Mouse (Mus musculus): ENCODE results near the gene Plpp7.
A peak's percentile ranks its signal among the peaks of the same experiment; 100 is the strongest.

The Plpp7 gene

DNA sequence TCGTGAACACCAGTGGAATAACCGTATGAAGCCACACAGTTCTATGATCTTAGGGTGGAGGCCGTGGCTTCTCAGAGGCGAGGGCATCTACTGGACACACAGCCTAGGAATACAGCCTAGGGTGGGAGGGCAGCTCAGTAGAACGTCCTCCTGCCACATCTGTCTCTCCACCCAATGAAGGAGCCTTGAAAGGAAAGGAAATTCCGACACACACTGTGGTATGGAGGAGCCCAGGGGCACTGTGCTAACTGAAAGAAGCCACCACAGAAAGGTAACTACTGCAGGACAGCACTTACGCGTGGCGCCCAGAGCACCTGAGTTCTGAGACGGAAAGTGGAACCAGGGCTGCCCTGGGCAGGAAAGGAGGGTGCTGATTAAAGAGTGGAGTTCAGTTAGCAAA lies 24.6 kb upstream of the Plpp7 start:
- no peak for DNase-seq

DNA sequence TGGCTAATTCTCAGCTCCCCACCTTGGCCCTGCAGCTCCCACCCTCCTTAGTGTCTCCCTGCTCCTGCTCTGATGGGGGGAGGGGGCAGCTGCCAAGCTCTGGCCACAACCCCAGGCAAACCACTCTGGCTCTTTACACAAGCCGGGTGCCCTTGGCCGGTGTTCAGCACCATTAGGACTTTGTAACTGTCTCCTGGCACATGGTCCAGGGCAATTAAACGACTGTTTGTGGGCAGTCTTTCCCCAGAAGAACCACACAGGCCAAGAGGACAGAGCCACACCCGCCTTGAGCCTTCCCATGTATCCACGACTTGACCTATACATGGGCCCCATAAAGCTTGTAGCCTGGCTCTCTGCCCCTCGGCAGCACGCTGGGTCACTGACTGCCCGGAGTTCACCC lies 20.9 kb upstream of the Plpp7 start:
- DNase-seq: no peak

DNA sequence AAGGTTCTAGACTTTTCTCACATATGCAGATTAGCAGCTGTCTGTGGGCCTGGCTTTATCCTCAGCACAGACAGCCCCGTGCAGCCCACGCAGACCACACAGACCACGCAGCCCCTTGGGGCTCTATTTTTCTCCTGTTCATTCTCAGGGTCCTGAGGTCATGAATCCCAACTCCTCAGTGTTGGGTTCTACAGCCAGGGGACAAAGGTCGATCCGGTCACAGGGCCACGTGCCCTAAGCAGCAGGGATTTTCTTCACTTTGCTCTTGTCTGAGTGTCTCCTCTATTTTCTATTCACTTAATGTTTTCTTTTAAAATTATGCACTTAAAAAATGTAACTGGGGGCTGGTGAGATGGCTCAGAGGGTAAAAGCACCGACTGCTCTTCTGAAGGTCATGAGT lies 20.0 kb upstream of the Plpp7 start:
- no peak for DNase-seq

DNA sequence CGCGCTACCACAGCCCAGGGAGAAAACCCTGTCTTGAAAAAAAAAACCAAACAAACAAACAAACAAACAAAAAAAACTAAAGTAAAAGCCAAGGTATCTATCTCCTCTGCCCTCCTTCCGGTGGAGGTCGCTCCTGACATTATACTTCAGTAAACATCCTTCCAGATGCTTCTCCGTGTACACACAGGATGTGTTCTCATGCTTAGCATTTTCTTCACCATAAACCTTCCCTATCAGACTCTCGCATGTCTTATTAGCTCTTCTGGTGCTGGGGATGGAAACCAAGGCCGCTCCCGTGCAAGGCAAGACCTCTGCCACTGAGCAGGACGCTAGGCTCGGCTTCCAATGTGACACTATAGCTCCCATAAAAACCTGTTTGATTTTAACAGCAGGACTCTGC lies 17.6 kb upstream of the Plpp7 start:
- DNase-seq: no peak

DNA sequence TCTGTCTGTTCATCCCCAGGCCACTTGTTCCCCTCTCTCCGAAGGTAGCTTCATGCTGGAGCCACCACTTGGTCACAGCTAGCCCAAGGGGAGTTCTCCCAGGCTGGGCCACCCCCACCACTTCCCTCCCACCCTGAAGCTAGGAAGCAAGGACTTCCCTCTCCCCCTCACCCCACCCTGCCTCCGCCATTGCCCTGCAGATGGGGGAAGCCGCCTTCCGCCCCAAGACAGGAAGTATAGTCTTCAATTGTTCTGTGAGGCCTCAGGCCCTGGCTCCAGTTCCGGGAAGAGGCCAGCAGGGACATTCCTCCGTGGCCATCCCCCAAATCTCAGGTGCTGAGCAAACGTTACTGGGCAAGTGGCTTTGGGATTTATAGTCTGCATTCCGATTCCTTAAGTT lies 16.8 kb upstream of the Plpp7 start:
- DNase-seq: peak; percentile 72

DNA sequence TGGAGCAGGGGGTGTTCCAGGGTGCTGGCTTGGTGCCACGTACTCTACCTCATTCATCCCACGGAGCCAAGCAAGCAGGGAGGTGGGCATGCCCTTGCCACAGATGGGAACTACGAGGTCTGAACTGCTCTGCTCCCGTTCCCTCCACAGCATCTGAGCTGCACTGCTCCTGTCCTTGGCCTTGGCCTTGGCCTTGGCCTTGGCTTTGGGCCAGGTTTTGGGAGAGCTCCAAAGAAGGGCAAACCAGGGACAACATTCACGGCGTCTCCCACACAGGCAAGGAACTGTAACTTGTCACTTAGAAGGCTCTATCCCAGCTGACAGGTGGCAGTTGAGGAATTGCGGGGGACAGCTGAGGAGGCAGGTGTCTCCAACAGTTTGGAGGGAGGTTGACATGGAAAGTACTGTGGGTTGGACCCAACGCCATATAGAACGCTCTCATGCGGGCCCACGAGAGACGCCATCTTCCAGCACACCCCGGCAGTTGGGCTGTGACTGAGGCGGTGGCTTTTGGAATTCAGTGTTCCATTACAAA lies 16.1 kb upstream of the Plpp7 start:
- no peak for DNase-seq

DNA sequence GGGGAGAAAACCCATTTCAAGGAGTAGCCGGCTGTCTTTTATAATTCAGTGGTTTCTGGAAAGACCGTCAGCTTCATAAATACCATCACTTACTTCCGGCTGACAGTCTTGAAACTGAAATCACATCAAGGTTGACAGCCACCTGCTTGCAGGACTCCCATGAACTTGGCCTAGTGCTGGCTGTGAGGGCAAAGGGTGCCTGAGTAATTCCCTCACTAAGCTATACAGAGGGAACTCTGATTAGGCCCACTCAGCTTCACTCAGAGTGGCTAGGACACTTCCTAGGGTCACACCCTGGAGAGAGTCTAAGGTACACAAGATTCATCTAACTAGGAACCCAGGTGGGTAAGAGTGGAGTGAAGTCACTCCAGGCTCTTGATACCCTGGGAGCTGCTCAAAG lies 14.6 kb upstream of the Plpp7 start:
- DNase-seq: no peak

DNA sequence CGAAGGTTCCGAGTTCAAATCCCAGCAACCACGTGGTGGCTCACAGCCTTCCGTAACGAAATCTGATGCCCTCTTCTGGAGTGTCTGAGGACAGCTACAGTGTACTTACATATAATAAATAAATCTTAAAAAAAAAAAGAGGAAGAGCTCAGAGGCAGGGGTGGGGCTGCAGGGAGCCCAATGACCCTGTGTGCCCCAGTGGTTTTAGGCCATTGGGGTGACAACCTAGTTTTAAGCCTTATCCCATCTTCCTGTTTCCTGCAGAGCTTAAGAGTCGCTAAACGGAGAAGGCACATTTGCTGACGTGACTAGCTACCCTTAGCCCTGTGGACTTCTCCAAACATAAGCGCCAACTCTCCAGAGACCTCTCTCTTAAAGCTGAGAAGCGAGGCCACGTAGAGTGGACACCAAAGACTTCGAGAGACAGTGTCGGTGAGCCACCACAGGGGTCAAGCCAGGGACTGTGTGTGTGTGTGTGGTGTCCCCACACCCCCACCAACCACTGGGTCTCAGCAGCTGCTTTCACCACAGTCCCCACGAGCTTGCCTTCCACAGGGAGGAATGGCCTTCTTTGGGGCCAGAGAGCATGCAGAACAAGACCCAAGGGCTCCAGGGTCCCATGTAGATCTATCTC lies 13.9 kb upstream of the Plpp7 start:
- DNase-seq: peak; percentile 42

DNA sequence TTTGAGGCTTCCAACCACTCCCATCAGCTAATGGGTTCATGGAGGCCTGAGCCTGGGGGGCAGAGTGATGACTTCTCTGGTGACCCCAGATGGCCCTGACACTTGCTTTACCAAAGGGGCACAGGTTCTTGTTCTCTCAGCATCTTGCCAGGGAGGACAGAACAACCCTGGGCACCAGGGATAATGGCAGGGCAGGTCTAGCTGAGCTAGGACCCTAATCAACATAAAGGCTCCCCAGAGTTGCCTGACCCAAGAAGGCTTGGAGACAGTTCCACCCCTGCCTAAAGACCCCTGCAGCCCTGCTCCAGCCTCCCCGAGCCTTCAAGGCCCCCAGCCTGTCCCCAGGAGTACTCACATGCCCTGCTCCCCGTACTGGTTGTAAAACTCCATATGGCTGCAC lies 13.1 kb upstream of the Plpp7 start:
- DNase-seq: no peak

DNA sequence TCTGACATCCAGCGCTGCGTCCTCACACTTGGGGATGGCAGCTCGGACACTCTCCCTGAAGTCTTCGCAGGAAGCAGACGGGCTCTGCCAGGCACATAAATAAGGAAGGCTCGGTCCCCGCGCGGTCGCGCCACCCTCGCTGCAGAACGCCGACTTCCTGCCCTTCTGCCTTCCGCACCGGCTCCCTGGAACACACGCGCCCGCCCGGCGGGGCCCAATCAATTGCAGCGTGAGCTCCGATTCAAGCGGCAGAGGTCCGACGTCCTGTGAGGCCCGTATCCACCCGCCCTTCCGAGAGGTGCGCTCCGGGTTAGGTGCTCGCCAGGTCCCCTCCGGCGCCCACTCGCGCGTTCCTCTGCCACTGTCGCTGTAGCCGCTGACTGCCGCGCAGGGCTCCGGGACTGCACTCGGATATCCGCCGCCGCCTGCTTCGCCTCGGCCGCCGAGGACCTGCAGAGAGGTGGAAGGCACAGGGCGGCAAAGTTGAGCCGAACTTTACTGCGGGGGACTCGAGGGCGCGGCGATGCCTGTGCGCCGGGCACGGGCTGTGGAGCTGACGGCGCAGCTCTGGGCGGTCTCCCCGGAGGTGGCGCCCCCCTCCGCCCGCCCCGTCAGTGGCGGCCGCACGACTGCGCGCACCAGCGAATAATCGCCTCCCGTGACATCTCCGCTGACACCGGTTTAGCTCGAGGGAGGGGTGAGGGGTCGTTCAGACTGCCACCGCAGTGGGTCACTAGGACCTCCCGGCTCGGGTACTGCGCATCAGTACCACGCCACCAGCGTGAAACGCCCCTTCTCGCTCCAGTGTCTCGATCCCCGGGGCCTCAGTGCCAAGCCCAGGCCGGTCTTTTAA lies 11.9 kb upstream of the Plpp7 start:
- peak; percentile 71 for DNase-seq

DNA sequence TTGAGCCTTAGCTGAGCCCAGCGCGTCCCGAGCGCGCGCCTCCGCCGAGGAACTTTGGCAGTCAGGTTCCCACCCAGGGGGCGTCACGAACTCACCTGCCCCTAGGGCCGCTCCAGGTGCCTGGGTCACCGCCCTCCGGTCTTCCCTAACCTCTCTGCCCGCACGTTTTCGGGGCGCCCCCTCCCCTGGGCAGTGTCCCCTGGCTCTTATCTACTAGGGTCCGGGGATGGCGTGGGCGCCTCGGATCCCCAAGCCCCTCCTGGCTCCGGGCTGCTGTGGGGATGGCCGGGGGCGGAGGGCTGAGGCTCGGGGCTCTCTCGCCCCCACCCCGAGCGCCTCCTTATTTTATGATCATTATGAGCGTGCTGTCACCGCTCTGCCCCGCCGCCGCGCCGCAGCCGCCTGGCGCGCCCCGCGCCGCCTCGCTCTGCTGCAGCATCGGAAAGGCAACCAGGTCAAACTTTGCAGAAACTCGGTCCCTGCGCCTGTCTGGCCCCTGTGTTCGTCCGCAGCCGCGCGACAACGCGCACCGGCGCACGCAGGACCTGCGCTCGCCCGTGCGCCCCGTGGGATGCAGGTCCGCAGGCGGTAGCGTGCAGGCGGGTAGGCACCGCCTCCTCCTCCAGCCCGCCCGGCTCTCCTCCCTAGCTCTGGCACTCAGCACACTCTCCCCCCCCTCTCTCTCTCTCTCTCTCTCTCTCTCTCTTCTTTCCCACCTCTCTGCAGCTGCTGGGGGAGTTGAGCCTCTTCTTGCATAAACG lies 11.0 kb upstream of the Plpp7 start, which contains the start of gene Fam78a:
Fam78a (minus strand) TSS at position 747 of the 761 bp plus-strand sequence.
- DNase-seq: peak; percentile 23

DNA sequence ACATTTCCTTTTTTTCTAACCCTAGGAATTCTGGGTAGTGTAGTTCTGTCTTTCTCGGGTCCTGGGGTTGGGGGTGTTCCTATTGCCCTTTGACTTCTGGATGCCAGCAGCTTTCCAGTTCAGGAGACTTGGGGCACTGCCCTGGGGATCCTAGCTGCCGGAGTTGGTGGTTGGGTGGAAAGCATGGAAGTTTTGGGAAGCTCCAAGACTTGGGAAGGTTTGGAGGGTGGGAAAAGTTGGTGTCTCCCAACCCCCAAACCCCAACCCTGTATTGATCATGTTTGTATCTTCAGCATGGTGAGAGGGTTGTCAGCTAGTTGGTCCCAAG lies 10.5 kb upstream of the Plpp7 start:
- DNase-seq: no peak

DNA sequence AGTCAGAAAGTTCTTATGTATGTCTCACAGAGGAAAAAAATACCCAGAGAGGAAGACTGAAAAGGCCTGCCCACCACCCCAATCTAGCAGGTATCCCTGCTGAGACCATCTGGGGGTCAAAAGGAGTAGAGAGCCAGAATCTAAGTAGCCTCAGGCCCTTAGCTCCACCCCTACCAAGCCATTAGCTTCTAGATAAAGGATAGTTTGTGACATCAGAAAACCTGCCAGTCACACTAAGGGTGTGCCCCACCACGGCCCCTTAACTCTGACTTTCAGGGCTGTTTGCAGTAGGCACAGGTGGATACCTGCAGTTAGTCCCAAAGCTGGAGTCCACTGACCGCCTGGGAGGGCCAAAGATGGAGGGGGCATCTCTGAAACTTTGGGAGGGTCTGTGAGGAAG lies 10.1 kb upstream of the Plpp7 start:
- DNase-seq: no peak

DNA sequence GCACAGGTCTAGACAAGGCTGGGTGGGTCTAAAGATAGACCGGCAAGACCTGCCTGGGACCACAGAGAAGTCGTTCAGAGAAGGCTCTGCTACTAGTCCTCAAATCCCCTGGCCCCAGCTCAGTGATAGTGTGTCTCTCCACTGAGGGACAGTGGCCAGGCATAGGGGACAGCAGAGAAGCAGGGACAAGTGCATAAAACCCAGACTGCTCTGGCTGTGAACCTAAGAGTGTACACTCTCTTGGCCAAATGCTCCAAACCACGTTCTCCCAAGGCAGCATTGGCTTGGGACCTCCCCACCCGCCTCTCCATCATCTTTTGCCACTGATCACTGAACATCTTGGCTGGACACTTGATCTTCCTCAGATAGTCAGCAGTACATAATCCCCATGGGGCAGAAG lies 7.7 kb upstream of the Plpp7 start:
- no peak for DNase-seq

DNA sequence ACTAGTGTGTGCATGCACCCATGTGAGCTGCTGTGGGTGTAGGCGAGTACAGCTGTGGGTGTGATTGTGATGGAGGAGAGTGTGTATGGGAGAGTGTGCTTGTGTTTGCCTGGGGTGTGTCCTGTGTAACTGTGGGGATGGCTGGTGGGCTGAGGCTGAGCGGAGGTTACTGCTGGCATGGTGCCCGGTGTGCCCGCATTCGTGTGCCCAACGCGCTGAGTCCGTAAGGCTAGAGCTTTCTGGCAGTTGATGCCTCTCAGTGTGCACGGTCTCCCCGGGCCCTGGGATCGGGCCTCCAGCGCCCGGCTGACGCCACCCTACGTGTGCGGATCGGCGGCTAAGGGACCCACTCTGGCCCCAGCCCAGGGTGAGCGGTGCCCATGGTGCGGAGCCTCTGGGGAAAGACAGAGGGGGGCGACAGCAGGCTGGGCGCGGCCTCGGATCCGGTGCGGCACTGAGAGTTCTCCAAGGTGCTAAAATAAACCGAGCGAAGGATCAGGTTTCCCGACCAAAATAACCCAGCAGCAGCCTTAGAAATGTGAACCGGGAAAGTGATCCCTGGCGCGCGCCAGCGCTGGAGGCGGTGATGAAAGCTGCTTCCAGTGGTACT lies 6.9 kb upstream of the Plpp7 start:
- DNase-seq: peak; percentile 25

DNA sequence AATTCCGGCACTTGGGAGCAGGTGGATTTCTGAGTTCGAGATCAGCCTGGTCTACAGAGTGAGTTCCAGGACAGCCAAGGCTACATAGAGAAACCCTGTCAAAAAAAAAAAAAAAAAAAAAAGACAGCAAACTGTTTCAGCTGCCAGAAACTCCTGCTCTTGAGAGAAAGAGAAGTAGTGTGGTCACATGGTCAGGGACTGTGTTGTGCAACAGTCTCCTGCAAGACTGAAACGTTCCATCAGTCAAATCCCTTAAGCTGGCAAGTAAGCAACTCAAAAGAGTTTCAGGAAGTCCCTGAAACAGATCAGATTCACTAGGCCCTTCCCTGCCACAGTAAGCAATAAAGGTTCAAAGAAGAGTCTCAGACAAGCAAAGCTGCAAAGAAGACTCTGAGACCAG lies 5.7 kb upstream of the Plpp7 start:
- DNase-seq: peak; percentile 69

DNA sequence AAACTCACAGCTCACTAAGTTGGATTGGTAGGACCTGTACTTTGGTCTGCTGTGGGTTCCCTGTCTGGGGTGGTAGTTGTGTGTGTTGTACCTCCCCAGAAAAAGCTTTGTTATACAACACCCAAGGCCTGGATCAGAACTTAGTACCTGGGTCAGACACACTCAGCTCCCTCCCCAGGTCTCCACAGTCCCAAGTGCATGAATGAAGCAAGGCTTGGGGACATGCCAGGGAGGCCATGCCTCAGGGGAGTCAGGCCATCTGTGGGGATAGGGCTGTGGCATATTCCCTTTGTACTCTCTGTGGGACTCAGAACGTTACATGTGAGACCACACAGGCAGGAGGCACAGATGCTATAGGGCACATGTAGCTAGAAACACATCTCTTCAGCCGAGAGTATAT lies 5.2 kb upstream of the Plpp7 start:
- no peak for DNase-seq

DNA sequence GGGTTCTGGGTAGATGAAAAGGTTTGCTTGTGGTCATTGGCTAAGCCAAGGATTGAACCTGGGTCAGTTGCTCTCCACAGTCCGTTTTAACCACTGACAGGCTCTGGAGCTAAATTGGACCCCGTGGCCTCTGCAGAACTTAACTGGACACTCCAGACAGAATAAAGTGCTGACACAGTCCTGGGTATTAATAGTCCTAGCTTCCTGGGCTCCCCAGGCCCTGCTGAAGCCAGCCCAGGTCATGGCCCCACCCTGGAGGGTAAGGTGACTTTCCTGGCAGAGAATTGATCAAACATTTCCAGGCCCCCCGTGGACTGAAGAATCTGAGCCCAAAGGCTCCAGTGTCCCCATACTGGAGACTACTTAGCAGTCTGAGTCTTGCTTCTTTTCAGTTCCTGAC lies 3.4 kb upstream of the Plpp7 start:
- no peak for DNase-seq

DNA sequence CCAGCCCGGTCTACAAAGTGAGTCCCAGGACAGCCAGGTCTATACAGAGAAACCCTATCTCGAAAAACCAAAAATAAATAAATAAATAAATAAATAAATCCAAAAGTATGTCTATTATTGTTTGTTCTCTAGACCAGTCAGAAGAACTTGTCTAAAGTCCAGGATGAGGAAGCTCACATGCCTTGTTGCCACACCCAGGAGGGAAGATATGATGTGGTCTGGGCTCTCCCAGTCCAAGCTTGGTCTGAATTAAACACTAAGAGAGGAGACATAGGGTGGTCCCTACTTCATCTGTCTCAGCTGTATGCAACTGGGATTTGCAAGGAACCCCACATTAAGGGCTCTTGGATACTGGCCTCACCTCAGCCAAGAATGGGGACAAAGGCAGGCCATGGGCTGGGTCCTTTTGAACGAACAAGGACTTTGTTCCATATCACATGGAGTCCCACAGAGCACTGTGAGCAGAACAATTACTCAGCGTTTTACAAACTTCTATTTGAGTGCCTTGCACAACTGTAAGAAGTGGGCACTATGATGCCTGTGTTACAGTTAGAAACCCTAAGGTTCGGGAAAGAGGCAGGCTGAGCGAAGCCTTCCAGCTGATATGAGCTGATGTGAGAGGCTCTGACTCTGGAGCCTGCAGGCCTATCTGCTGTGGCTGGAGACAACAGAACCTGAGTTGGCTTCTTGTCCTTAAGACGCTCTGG lies 1.2 kb upstream of the Plpp7 start:
- no peak for DNase-seq

DNA sequence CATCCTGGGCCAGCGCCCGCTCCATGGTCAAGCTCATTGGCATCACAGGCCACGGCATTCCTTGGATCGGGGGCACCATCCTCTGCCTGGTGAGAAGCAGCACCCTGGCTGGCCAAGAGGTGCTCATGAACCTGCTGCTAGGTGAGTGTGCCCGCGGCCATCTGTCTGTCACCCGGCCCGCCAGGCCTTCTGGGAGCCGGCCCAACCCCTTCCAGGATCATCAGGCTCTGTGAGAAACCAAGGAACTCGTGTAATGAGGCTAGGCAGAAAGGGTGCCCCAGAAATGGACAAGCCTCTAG lies 743 bp downstream of the Plpp7 start:
- DNase-seq: no peak

DNA sequence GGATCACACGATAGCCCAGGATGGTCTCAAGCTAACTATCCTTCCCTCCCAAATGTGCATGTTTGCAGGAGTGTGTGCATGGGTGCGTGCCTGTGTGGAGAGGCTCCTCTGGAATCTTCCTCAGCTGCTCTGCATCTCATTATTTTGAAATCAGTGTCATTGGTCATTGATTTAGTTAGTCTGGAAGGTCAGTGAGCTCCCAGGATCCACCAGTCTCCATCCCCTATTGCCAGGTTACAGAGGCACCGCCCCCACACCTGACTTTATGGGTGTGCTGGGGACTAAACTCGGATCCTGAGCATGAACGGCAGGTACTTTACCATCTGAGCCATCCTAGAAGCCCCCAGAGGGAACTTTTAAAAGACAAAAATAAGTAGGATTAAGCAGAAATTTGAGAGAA lies 7.6 kb downstream of the Plpp7 start:
- no peak for DNase-seq

DNA sequence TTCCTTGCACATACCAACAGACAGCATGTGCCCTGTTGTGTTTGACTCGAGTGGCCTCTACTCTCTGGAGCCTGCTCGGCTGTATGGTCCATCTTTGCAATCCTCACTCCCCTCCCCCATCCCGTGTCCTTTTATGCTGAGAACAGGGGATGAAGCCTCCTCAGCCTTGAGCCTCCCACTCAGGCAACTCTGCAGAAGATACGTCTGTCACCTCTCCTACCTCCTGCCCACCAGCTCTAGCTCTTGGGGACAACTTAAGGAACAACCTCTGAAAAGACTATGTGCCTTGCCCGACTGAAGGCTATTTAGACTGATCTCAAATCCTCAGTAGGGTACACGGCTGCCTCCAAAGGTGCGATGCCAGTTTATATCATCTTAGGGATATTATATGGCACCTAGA lies 8.2 kb downstream of the Plpp7 start:
- DNase-seq: no peak

DNA sequence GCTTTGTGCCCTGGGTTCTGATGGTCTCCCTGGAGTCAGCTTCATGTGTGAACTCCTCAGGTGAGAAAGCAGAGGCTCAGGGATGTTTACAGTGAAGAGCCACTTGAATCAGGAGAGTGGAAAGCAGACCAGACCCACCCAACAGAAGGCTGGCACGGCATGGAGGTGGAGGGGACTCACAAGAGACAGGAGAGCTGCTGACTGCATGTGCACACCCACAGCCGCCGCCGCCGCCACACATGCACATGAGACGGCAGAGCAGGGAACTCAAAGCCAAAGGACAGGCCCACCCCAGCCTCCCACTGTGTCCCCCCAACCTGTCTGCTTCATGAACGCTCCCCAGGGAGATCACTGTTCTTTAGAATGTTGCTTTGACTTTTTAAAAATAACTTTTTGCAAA lies 8.8 kb downstream of the Plpp7 start:
- no peak for DNase-seq
